Mouse (Mus musculus): ENCODE measurements at regions not wholly inside any gene's neighbourhood (a gene's known extent, or its start where the extent isn't known, plus 50 kb on each side); places are given as distances from the start of the nearest gene placed in this dataset.
A peak's percentile ranks its signal among the peaks of the same experiment; 100 is the strongest.

- Histone ChIP-seq H3K4me3 (ENCODE audit: inconsistent target) (no peak overlapping the region), H3K79me2 (ENCODE audit: inconsistent target) (no peaks in the 10 kb centered on the region), H3K36me3 (ENCODE audit: inconsistent target) (no peaks in the 10 kb centered on the region), H3K27ac (no peak overlapping the region)
- 66% methylated on average over 2 of the region's 2 CpGs for WGBS (ENCODE audit: missing documents)
Observed at GRCm38 (mm10) chr5:45931252-45931651, 73.8 kb upstream of the Lcorl start.

GRCm38 (mm10) chr5:45925879-45926410 is 68.5 kb upstream of the Lcorl start:
- H3K27ac ChIP-seq = peak overlapping the region; percentile 62

DNA sequence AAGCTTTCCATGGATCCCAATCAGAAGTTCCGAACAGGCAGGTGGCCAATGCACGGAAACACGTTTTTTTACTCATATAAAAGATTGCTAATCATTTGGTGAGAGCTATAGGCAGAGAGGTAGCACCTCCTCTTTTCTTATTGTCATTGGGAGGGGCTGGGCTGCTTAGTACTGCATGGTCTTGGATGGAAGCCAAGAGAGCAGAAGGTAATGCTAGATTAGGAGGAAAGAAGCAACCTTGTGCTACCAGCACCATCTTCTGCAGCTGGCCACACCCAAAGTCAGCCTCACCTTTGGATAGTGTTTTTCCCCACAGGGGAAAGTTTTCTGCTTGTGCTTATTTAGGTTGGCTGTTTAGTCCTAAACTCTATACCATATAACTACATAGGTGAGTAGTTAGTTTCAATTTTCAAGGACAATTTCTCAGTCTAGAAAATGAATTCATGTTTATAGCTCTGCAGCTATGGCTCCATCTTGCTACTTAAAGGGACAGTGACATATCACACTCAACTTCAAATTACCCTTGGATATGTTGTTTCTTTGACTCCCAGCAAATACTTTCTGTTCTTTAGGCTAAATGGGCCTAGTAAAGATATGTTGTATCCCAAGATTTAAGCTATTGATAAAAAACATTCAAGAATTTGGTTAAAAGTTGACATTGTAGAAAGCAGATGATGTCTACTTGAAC is 66.6 kb upstream of the Lcorl start:
- Histone ChIP-seq H3K4me3 (ENCODE audit: inconsistent target) (no peak overlapping the region), H3K27ac (no peak overlapping the region), H3K36me3 (ENCODE audit: inconsistent target) (no peaks in the 10 kb centered on the region), H3K79me2 (ENCODE audit: inconsistent target) (no peaks in the 10 kb centered on the region)
- WGBS (ENCODE audit: missing documents) = 96% methylated on average over 3 of the region's 3 CpGs

More at GRCm38 (mm10) chr5:45925879-45926410, 68.5 kb upstream of the Lcorl start:
- Histone ChIP-seq H3K4me3 (ENCODE audit: inconsistent target) (no peak overlapping the region; the same call in 1 of the 2 replicates), H3K79me2 (ENCODE audit: inconsistent target) (no peaks in the 10 kb centered on the region), H3K36me3 (ENCODE audit: inconsistent target) (no peaks in the 10 kb centered on the region)
- 4% methylated on average over 9 of the region's 9 CpGs for WGBS (ENCODE audit: missing documents)
